Mouse (Mus musculus): ENCODE results near the gene 2810408A11Rik. TPM values are rescaled to one million over a fixed set of nuclear protein-coding genes. Genes with fewer than 3 reads are reported as not detected.
A peak's percentile ranks its signal among the peaks of the same experiment; 100 is the strongest.

Gene 2810408A11Rik
- polyA plus RNA-seq (2016; fragmentation: Nextera tagmentation; extraction: Ambion mirVana): 14.7 and 14.8 TPM in 2 replicates

DNA sequence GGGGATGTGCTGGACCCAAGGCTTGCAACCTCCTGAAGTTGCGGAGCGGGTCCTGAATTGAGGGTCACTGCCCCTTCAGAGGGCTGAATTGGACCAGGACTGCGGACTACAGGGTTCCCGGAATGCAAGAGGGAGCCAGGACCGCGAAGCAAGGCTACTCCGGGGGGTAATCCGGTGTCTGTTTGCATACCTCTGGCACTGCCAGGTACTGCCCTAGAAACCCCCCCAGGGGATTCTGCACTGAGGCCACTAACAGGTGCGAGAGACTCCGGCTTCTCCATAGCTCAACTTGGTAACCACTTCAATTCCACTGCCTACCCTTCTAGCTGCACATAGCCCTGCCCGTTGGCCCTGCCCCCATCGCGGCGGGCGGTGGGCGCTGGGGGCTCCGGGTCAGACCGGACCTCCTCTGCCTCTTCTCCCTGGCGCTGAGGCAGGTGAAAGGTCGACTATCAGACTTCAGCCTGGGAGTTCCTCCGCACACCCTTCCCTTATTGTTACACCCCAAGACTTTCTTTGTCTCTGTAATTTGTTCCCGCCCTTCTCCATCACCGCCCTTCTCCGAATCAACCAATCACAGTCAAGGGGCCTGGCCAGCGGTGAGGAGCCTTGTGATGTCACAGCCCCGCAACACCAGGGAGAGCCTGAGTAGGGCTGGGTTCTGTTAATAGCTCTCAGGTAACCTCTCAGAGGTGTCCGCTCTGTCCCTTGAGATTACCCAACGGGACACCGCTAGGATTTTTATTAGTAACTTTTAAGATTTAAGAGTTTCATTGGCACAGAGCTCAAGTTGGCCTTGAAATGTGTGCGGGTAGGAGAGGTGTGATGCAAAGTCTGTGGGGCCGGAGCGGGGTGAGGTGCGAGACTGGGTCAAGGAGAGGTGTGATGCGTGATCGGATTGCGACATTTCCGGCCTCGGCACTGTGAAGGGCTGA, at the start of gene 2810408A11Rik, which contains the start of gene Neurl4:
Gene 2810408A11Rik, minus strand, starts transcription at position 517 of the 935 bp plus-strand sequence.
Gene Neurl4, plus strand, starts transcription at position 602 of the 935 bp plus-strand sequence.
- Histone ChIP-seq H3K4me1 (peaks cover 42% of the 10 kb centered on the region), H3K36me3 (replicated peaks) (peaks cover 39% of the 10 kb centered on the region), H3K27me3 (replicated peaks; ENCODE audit: low read depth, poor library complexity, severe bottlenecking) (no peaks in the 10 kb centered on the region; the same call in 1 of the 2 replicates), H3K4me3 (peak within 1 kb of the TSS; percentile 93), H3K27ac (replicated peaks) (peak within 1 kb of the TSS; percentile 99), H3K9me3 (no peaks in the 10 kb centered on the region)
- WGBS: under 1% methylated on average over 38 of the region's 38 CpGs
- DNase-seq (ENCODE audit: low spot score): peak; percentile 94

DNA sequence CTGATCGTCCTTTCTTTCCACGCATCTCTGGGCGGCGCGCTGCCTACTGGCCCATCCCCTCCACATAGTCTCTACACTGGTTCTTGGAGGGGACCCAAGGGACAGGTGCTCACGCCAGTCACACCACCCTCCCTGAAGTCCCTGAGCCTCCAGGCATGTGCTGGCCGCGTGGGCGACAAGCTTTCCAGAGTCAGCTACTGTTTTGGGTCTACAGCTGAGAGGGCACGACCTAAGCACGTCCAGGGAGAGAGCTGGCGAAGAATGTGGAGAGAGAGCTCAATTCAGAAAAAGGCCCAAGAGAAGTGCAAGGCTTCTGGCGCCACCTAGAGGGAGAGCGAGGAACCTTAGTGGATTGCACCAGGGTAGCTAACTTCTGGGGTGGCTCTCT, 48.0 kb upstream of the 2810408A11Rik start:
- H3K36me3 ChIP-seq (replicated peaks): peaks cover 28% of the 10 kb centered on the region
- DNase-seq (ENCODE audit: low spot score): peak; percentile 91
- 1% methylated on average over 14 of the region's 14 CpGs for WGBS

DNA sequence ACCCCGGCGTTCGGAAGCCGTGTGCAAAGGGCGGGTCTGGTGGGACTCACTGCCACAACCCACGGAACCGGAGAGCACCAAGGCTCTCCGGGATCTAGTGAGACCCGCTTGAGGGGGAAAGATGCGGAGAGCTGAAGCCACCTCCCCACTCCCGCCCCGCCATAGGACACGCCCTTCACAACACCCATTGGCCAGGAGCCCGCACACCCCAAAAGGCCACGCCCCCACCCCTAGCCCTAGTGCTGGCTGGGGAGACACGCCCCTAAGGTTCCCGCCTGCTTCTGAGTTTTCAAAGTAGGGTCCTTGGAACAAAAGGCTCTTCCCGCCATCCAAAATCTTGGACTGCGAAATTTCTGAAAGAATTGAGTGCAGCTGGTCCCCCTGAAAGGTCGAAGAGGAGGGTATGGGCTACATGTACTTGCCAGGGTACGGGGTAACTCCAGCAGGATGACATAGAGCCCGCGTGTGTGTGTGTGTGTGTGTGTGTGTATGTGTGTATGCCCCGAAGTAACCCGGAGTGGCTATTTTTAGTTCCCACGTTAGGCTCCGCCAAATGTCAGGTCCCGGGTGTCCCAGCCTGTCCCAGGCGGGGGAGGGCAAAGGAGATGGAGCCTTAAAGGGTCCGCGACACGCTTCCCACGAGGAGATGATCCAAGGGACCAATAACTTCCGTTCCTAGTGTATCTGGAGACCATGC, 47.4 kb upstream of the 2810408A11Rik start, which contains the start of gene Slc2a4:
Gene Slc2a4, minus strand, starts transcription at position 123 of the 697 bp plus-strand sequence.
- peaks cover 10% of the 10 kb centered on the region; the same call in 1 of the 2 replicates for H3K27me3 ChIP-seq (replicated peaks; ENCODE audit: low read depth, poor library complexity, severe bottlenecking)
- peak; percentile 99 for DNase-seq (ENCODE audit: low spot score)
- peaks cover 33% of the 10 kb centered on the region for H3K36me3 ChIP-seq (replicated peaks)
- peak within 1 kb of the TSS; percentile 95 for H3K27ac ChIP-seq (replicated peaks)
- H3K4me3 ChIP-seq: peak within 1 kb of the TSS; percentile 62
- H3K9me3 ChIP-seq: no peaks in the 10 kb centered on the region
- H3K4me1 ChIP-seq: peaks cover 34% of the 10 kb centered on the region
- under 1% methylated on average over 34 of the region's 34 CpGs for WGBS

More for the DNA sequence above, 48.0 kb upstream of the 2810408A11Rik start:
- Histone ChIP-seq H3K4me3 (peak overlapping the region; percentile 62), H3K4me1 (peaks cover 34% of the 10 kb centered on the region), H3K9me3 (no peaks in the 10 kb centered on the region), H3K27ac (replicated peaks) (peak overlapping the region; percentile 95), H3K27me3 (replicated peaks; ENCODE audit: low read depth, poor library complexity, severe bottlenecking) (peaks cover 10% of the 10 kb centered on the region; the same call in 1 of the 2 replicates)

DNA sequence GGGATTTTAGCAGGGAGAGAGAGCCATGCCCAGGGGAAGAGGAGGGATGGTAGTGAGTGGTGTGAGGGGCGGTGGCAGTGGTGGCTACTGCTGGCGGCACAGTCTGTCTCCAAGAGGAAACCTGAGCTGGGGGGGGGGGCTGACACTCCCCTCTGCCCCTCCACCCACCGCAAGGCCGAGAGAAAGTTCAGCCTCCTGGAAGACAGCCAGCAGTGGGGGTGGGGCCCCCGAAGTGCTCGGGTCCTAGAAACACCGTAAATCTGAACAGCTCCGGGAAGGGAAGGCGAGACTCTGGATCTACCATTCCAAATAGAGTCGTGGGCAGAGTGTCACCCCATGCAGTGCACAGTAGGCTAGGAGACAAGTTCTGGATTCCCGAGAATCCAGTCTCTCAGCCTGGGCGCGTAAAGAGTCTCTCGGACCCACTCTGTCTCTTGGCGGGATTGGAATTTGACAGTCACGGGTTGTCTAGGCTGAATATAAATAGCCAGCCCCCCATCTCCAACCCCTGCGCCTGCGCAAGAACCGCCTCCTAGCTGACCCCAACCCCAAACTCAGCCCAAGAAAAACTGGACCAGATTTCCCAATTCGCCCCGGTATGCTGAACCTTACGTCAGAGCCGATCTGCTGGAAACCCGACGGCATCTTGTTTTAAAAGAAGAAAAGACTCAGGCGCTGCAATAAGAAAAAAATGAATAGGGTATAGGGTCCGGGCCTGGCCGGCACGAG, 46.7 kb upstream of the 2810408A11Rik start:
- H3K4me3 ChIP-seq: peak overlapping the region; percentile 62
- peak; percentile 78 for DNase-seq (ENCODE audit: low spot score)
- H3K36me3 ChIP-seq (replicated peaks): peaks cover 41% of the 10 kb centered on the region
- H3K27ac ChIP-seq (replicated peaks): peak overlapping the region; percentile 95
- 3% methylated on average over 29 of the region's 29 CpGs for WGBS
- H3K9me3 ChIP-seq: no peaks in the 10 kb centered on the region
- peaks cover 9% of the 10 kb centered on the region; the same call in 1 of the 2 replicates for H3K27me3 ChIP-seq (replicated peaks; ENCODE audit: low read depth, poor library complexity, severe bottlenecking)
- peaks cover 34% of the 10 kb centered on the region for H3K4me1 ChIP-seq

DNA sequence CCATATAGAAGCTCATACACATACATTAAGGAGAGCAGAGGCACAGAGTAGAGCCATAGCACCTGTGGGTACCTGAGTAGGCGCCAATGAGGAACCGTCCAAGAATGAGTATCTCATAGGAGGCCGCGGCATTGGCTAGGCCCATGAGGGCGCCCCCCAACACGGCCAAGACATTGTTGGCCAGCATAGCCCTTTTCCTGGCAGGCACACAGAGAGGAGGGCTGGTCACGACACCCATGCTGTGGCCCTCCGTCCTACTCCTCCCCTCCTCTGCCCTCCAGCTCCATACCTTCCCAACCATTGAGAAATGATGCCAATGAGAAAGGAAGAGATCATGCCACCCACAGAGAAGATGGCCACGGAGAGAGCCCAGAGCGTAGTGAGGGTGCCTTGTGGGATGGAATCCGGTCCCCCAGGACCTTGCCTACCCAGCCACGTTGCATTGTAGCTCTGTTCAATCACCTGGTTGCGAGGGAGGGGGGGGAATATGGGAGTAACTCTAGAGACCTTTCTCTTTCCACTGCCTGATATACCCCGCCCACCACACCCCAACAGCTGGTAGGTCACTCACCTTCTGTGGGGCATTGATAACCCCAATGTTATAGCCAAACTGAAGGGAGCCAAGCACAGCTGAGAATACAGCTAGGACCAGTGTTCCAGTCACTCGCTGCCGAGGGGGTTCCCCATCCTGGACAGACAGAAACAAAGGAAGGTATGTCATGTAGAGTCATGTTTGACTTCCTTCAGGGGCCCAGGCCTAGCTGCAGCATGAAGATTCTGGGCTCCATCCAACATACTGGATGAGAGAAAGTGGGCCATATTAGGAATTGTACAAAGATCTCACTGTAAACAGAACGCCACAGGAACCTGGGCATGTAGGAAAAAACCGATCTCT, 45.5 kb upstream of the 2810408A11Rik start:
- H3K27ac ChIP-seq (replicated peaks): peak overlapping the region; percentile 57; the same call in 1 of the 2 replicates
- H3K4me1 ChIP-seq: peaks cover 34% of the 10 kb centered on the region
- DNase-seq (ENCODE audit: low spot score): no peak
- H3K4me3 ChIP-seq: peak overlapping the region; percentile 62
- no peaks in the 10 kb centered on the region for H3K9me3 ChIP-seq
- 92% methylated on average over 18 of the region's 18 CpGs for WGBS
- H3K27me3 ChIP-seq (replicated peaks; ENCODE audit: low read depth, poor library complexity, severe bottlenecking): peaks cover 3% of the 10 kb centered on the region; the same call in 1 of the 2 replicates
- H3K36me3 ChIP-seq (replicated peaks): peaks cover 52% of the 10 kb centered on the region

DNA sequence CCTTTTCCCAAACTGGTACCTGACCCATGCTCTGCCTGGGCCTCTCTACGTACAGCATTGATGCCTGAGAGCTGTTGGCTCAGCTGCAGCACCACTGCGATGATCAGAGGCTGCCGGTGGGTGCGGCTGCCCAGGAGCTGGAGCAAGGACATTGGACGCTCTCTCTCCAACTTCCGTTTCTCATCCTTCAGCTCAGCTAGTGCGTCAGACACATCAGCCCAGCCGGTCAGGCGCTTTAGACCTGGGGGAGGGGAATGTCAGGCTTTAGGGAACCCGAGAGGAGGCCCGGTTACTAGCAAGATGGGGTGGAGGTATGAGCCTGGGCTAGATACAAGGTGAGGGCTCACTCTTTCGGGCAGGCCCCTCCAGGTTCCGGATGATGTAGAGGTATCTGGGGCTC, 44.4 kb upstream of the 2810408A11Rik start:
- Histone ChIP-seq H3K36me3 (replicated peaks) (peaks cover 52% of the 10 kb centered on the region), H3K4me1 (peaks cover 34% of the 10 kb centered on the region), H3K4me3 (peak overlapping the region; percentile 62; the same call in 1 of the 2 replicates), H3K9me3 (no peaks in the 10 kb centered on the region), H3K27me3 (replicated peaks; ENCODE audit: low read depth, poor library complexity, severe bottlenecking) (peaks cover 4% of the 10 kb centered on the region; the same call in 1 of the 2 replicates), H3K27ac (replicated peaks) (no peak overlapping the region; the same call in 1 of the 2 replicates)
- no peak for DNase-seq (ENCODE audit: low spot score)
- 80% methylated on average over 13 of the region's 13 CpGs for WGBS

DNA sequence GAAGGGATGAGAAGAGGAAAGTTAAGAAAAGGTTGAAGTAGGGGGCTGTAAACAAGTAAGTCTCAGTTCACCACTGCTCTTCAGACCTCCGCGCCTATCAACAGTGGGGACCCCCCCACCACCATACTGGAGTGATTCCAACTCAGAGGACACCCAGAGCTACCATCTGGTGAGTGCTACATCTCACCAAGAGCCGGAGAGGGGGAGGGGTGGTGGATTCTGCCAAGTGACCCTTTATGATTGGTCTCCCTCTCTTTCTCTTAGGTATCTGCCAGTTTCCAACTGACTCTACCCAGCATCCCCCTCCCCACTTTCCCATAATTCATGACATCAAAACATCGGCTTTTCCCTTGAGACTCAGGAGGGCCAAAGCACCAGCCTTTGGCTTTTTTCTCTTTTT, 40.2 kb upstream of the 2810408A11Rik start:
- peaks cover 46% of the 10 kb centered on the region for H3K36me3 ChIP-seq (replicated peaks)
- no peak overlapping the region for H3K27ac ChIP-seq (replicated peaks)
- no peak for DNase-seq (ENCODE audit: low spot score)
- 84% methylated on average over 4 of the region's 4 CpGs for WGBS
- peaks cover 36% of the 10 kb centered on the region for H3K4me1 ChIP-seq
- H3K9me3 ChIP-seq: no peaks in the 10 kb centered on the region
- H3K4me3 ChIP-seq: no peak overlapping the region
- peaks cover 45% of the 10 kb centered on the region for H3K27me3 ChIP-seq (replicated peaks; ENCODE audit: low read depth, poor library complexity, severe bottlenecking)

DNA sequence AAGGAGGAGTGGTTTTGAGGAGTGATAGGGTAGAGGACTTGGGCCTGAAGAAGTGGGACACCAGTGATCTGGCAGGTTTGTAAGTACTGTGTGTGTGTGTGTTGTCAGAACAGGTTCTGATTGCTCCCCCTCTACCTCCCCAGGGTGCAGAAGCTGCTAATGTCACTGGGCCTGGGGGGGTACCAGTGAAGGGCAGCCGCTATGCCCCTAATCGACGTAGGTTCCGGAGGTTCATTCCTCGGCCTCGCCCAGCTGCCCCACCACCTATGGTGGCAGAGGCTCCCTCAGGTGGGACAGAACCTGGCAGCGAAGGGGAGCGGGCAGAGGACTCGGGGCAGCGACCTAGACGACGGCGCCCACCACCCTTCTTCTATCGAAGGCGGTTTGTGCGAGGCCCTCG, 38.9 kb upstream of the 2810408A11Rik start:
- H3K9me3 ChIP-seq: no peaks in the 10 kb centered on the region
- H3K27ac ChIP-seq (replicated peaks): no peak overlapping the region
- H3K36me3 ChIP-seq (replicated peaks): peaks cover 33% of the 10 kb centered on the region
- no peak for DNase-seq (ENCODE audit: low spot score)
- peaks cover 45% of the 10 kb centered on the region for H3K4me1 ChIP-seq
- 90% methylated on average over 17 of the region's 17 CpGs for WGBS
- no peak overlapping the region for H3K4me3 ChIP-seq
- H3K27me3 ChIP-seq (replicated peaks; ENCODE audit: low read depth, poor library complexity, severe bottlenecking): peaks cover 56% of the 10 kb centered on the region

DNA sequence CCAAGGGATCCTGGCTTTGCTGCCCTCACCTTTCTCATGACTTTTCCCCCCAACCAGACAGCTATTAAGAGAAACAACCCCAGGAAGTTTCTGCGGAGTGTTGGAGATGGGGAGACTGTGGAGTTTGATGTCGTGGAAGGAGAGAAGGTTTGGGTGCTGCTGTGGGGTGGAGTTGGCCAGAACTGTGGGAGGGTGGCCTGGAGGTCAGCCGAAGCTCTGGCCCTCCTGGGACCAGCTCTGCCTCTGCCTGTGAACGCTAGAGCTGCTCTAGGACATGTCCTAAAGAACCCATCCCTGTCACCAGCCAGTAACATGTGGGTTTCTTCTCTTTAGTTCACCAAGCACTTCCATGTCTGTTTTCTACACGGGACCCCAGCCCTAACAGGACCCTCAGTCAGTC, 38.4 kb upstream of the 2810408A11Rik start:
- H3K27me3 ChIP-seq (replicated peaks; ENCODE audit: low read depth, poor library complexity, severe bottlenecking): peaks cover 59% of the 10 kb centered on the region
- H3K4me1 ChIP-seq: peaks cover 51% of the 10 kb centered on the region
- H3K4me3 ChIP-seq: no peak overlapping the region; the same call in 1 of the 2 replicates
- H3K27ac ChIP-seq (replicated peaks): no peak overlapping the region
- H3K9me3 ChIP-seq: no peaks in the 10 kb centered on the region
- DNase-seq (ENCODE audit: low spot score): no peak
- 74% methylated on average over 5 of the region's 5 CpGs for WGBS
- peaks cover 28% of the 10 kb centered on the region for H3K36me3 ChIP-seq (replicated peaks)

DNA sequence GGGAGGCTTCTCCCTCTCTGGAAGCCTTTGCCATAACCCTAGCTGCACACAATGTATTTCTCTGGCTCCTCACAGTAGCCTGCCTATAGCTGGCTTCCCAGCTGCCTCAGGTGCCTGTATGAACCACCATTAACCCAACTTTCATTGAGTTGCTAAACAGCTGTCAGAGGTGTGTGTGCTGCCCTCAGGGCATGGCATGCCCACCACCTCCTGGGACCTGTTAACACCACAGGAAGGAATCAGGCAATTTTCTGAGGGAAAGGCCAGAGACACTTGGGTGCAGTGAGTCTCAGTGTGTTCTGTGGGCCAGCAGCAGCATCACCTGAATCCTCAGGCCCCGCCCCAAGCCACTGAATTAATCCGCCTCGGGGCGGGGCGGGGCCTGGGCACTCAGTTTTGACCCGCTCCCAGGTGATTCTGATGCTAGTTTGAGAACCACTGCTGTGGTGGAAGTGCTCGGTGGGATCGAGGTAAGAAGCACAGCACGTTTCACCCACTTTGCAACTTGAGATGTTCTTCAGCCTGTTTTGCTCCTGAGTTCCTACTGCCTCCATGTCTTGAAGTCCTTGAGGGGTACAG, 37.7 kb upstream of the 2810408A11Rik start:
- no peaks in the 10 kb centered on the region for H3K9me3 ChIP-seq
- H3K27me3 ChIP-seq (replicated peaks; ENCODE audit: low read depth, poor library complexity, severe bottlenecking): peaks cover 59% of the 10 kb centered on the region
- H3K27ac ChIP-seq (replicated peaks): no peak overlapping the region; the same call in 1 of the 2 replicates
- DNase-seq (ENCODE audit: low spot score): no peak
- H3K4me1 ChIP-seq: peaks cover 54% of the 10 kb centered on the region
- peaks cover 21% of the 10 kb centered on the region for H3K36me3 ChIP-seq (replicated peaks)
- 0 out of 2 replicates have a peak overlapping the region, but pooled peaks have one; percentile 75 for H3K4me3 ChIP-seq
- WGBS: 21% methylated on average over 9 of the region's 9 CpGs

DNA sequence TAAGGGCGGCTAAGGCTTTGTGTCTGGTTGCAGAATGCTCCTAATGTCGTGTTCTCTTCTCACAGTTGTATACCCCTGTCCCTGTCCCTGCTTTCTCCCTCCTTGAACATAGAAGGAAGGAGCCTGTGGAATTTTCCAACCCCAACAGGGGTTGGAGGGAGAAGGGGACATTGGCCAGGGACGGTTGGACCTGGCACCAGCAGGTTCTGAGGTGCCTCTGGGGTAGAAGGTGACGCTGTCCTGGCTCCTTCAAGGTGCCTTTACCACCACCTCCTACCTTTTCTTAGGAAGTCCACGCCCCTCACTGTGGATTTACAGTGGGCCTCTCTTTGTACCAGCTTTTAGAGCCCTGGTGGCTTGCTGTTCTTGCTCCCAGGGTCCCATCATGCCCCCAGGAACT, 37.0 kb upstream of the 2810408A11Rik start:
- H3K9me3 ChIP-seq: no peaks in the 10 kb centered on the region
- H3K36me3 ChIP-seq (replicated peaks): peaks cover 15% of the 10 kb centered on the region
- H3K4me1 ChIP-seq: peaks cover 54% of the 10 kb centered on the region
- 64% methylated on average over 5 of the region's 5 CpGs for WGBS
- peaks cover 60% of the 10 kb centered on the region for H3K27me3 ChIP-seq (replicated peaks; ENCODE audit: low read depth, poor library complexity, severe bottlenecking)
- no peak overlapping the region for H3K27ac ChIP-seq (replicated peaks)
- H3K4me3 ChIP-seq: 0 out of 2 replicates have a peak overlapping the region, but pooled peaks have one; percentile 75
- no peak for DNase-seq (ENCODE audit: low spot score)
